Comparison of ENCODE assay signal across 8 mouse cellular contexts in the genomic region with DNA sequence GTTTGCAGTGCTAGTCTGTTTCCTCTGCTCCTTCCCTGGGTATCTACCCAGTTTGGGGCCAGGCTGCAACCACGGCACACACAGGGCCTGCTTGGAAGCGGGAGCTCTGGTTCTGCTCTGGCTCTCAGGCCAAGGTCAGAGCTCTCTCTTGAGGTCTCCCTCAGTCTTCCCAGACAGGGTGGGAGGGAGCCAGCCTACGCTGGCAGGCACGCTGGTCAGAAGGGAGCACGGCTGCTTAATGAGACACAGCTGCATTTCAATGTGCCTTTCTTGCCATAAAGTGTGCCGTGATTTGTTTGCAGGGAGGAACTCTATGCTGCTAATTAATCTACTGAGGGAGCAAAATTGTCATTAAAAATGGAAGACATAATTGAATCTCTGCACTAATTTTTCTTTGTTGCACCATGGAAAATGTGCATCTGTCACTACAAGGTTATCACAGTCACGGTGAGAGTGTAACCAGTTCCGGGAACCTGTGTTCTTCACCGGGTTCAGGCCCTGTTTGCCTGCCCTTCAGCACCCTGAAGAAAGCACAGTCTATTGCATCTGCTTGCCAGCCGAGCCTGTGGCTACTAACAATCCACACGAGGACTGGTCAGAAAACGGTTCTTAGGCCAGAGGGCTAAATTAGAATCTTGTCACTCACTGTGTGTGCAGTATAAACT. TPM values are rescaled to one million over a fixed set of nuclear protein-coding genes. Genes with fewer than 3 reads are reported as not detected.
DNase-seq lines count a peak whose midpoint lies in the region; ATAC-seq and TF ChIP-seq lines count a peak whose summit lies in the region.

No protein-coding gene starts in this region.

- peaks cover 22% of the 10 kb centered on the region for H3K4me1 ChIP-seq in ES-Bruce4 (ENCODE audit: control insufficient read depth, insufficient read depth, low read length)
- H3K4me1 ChIP-seq in hindbrain, embryonic 16.5 days (ENCODE audit: control insufficient read depth, insufficient read depth, low read depth, low read length): peaks cover 6% of the 10 kb centered on the region

- peak; percentile 73 for DNase-seq in adrenal gland, postnatal 14 days
- peak; percentile 52 for DNase-seq in gastrocnemius, adult 18-20 months (ENCODE audit: low spot score)
- DNase-seq in left cerebral cortex, postnatal 36 days (ENCODE audit: low spot score in 2 of 2): peak; percentile 22 to 28
- peak; percentile 13 to 38 for DNase-seq in right cerebral cortex, adult 2 months (ENCODE audit: low spot score in 2 of 2)
- DNase-seq in cerebellum, postnatal 4 days (ENCODE audit: low spot score in 2 of 2): no peak
- no peak for DNase-seq in spleen, adult 12 weeks (ENCODE audit: low spot score)

- WGBS in hindbrain, embryonic 16.5 days: 28% methylated on average over 12 of the region's 12 CpGs

- H3K9ac ChIP-seq in ES-Bruce4 (ENCODE audit: low read depth, poor library complexity, severe bottlenecking): peak overlapping the region; percentile 38
- H3K9ac ChIP-seq in hindbrain, embryonic 16.5 days (ENCODE audit: low read depth, low read length): no peak overlapping the region

- H3K9me3 ChIP-seq in ES-Bruce4 (replicated peaks; ENCODE audit: control insufficient read depth, insufficient read depth, low read length, poor library complexity, severe bottlenecking): no peaks in the 10 kb centered on the region
- no peaks in the 10 kb centered on the region for H3K9me3 ChIP-seq in hindbrain, embryonic 16.5 days (ENCODE audit: control insufficient read depth, low read length)

- no peak for TF ChIP-seq CTCF in ES-Bruce4 (IDR thresholded peaks at IDR 0.05; ENCODE audit: low read depth, low read length)

- peak overlapping the region; percentile 18 for H3K4me3 ChIP-seq in ES-Bruce4 (ENCODE audit: low read depth, low read length)
- H3K4me3 ChIP-seq in hindbrain, embryonic 16.5 days (ENCODE audit: low read length): no peak overlapping the region

- no peaks in the 10 kb centered on the region for H3K27me3 ChIP-seq in ES-Bruce4 (ENCODE audit: control insufficient read depth, insufficient read depth, low read length, poor library complexity, severe bottlenecking)
- H3K27me3 ChIP-seq in hindbrain, embryonic 16.5 days (replicated peaks; ENCODE audit: control insufficient read depth, insufficient read depth, low read length): no peaks in the 10 kb centered on the region

- H3K27ac ChIP-seq in ES-Bruce4 (ENCODE audit: insufficient read depth, low read length): peak overlapping the region; percentile 92
- peak overlapping the region; percentile 55 for H3K27ac ChIP-seq in hindbrain, embryonic 16.5 days (ENCODE audit: low read depth, low read length)

- no peak for TF ChIP-seq POLR2A in ES-Bruce4 (IDR thresholded peaks at IDR 0.05; ENCODE audit: insufficient read depth, low read length)

- H3K4me2 ChIP-seq in hindbrain, embryonic 16.5 days (ENCODE audit: low read length): no peak overlapping the region

- intact Hi-C loops in left cerebral cortex, postnatal 36 days (cut with DNase I): loop anchor here (5.0 kb wide), 1 partner anchor 68 kb away; no protein-coding TSS in a partner anchor

- ATAC-seq in hindbrain, embryonic 16.5 days: peak; percentile 80

- TF ChIP-seq EP300 in ES-Bruce4 (IDR thresholded peaks at IDR 0.05; ENCODE audit: insufficient read depth, low read depth, low read length): peak; percentile 70; the same call in 1 of the 2 replicates

- peaks cover 16% of the 10 kb centered on the region for H3K36me3 ChIP-seq in ES-Bruce4 (ENCODE audit: control insufficient read depth, insufficient read depth, low read length, poor library complexity, severe bottlenecking)
- peaks cover 7% of the 10 kb centered on the region; the same call in 1 of the 2 replicates for H3K36me3 ChIP-seq in hindbrain, embryonic 16.5 days (ENCODE audit: control insufficient read depth, insufficient read depth, low read length)

RNA-seq across cellular contexts. Expression of gene Bcar1, which starts 26.3 kb away (rescaled TPM):
- 59.8 and 64.6 TPM in 2 replicates for polyA plus RNA-seq in ES-Bruce4 (2011; ENCODE audit: insufficient read depth, insufficient read length, low read depth, missing spikeins)
- 59.6 and 67.1 TPM in 2 replicates for total RNA-seq in adrenal gland, postnatal 14 days (2021)
- 10 to 100 TPM; 10.6 to 10.8 TPM for total RNA-seq in gastrocnemius, adult 18-20 months (2021)
- polyA plus RNA-seq in hindbrain, embryonic 16.5 days (2015; fragmentation: Nextera tagmentation; extraction: Ambion mirVana): 37.6 and 50.0 TPM in 2 replicates
- 10 to 100 TPM; 51.8 to 53.9 TPM for total RNA-seq in left cerebral cortex, postnatal 36 days (2021)

Comparison
In these comparisons a context has a peak if more than half of its experiments do, and no peak if none do; other contexts are left out.
1. DNase-seq: peak in adrenal gland, postnatal 14 days (single experiment), gastrocnemius, adult 18-20 months (single experiment), left cerebral cortex, postnatal 36 days (2 of 2) and right cerebral cortex, adult 2 months (2 of 2); none in cerebellum, postnatal 4 days (0 of 2) and spleen, adult 12 weeks (single experiment).